ENCODE assay signal across 14 mouse cellular contexts in genomic region chr9:67595221-67595620, GRCm38 (mm10). TPM values are rescaled to one million over a fixed set of nuclear protein-coding genes. Genes with fewer than 3 reads are reported as not detected.
A peak's percentile ranks its signal among the peaks of the same experiment; 100 is the strongest.
DNase-seq lines count a peak whose midpoint lies in the region; TF ChIP-seq lines count a peak whose summit lies in the region.
"Had no signal": no experiment of that assay in that cellular context is flagged by ENCODE, and none has a peak within 500 bp of the region (broad histone marks: within the 10 kb centered on the region; RNA-seq: fewer than 3 reads in every experiment).

No protein-coding gene starts in this region.

- intact Hi-C loops in left cerebral cortex, postnatal 4 days (cut with DNase I): no loop called here
- intact Hi-C loops in left cerebral cortex, postnatal 10 days (cut with DNase I): no loop called here

- peak; percentile 39 for DNase-seq in heart, postnatal 4 days
- no peak for DNase-seq in heart, adult 8-10 months (ENCODE audit: low spot score)
- peak; percentile 9 for DNase-seq in left cerebral cortex, postnatal 4 days
- no peak for DNase-seq in left cerebral cortex, postnatal 10 days (ENCODE audit: extremely low spot score in 1 of 2, low spot score in 2 of 2)
- peak; percentile 26 for DNase-seq in brain, adult 2 months (ENCODE audit: low read depth, low spot score)
- DNase-seq in brain, embryonic 14.5 days (ENCODE audit: low read depth): peak; percentile 21
- DNase-seq: adrenal gland, adult 2 months; adrenal gland, postnatal 25 days; cerebellum, adult 11 months; cerebellum, adult 9-11 months; embryo, embryonic 11 days; gastrocnemius, adult 2 months; gastrocnemius, postnatal 25 days; heart, postnatal 14 days had no signal

- no peak for TF ChIP-seq POLR2A in brain, embryonic 14.5 days (IDR thresholded peaks at IDR 0.05; ENCODE audit: borderline replicate concordance, extremely low read depth, insufficient read depth, insufficient read length, poor library complexity, severe bottlenecking)

- TF ChIP-seq CTCF in brain, embryonic 14.5 days (IDR thresholded peaks at IDR 0.05; ENCODE audit: borderline replicate concordance, extremely low read depth, insufficient read depth, insufficient read length): no peak

RNA-seq across cellular contexts. Expression of gene Tln2, which starts 35.7 kb away (rescaled TPM):
- 100 to 1,000 TPM; 111 to 116 TPM for total RNA-seq in heart, postnatal 4 days (2021)
- 10 to 100 TPM; 71.6 to 87.1 (median 76.7) TPM for total RNA-seq in heart, adult 8-10 months (2022)
- total RNA-seq in left cerebral cortex, postnatal 4 days (2021): 10 to 100 TPM; 66.0 to 73.5 TPM
- total RNA-seq in left cerebral cortex, postnatal 10 days (2021): 100 to 1,000 TPM; 121 to 123 TPM
- polyA plus RNA-seq in brain, embryonic 14.5 days (2012; rRNA removed): 9.2 and 17.0 TPM in 2 replicates

Comparison
In these comparisons a context has a peak if more than half of its experiments do, and no peak if none do; other contexts are left out.
1. DNase-seq: peak in heart, postnatal 4 days (single experiment), left cerebral cortex, postnatal 4 days (single experiment), brain, adult 2 months (single experiment) and brain, embryonic 14.5 days (single experiment); none in heart, adult 8-10 months (single experiment) and left cerebral cortex, postnatal 10 days (0 of 2).